Mouse (Mus musculus): ENCODE measurements at regions not wholly inside any gene's neighbourhood (a gene's known extent, or its start where the extent isn't known, plus 50 kb on each side); places are given as distances from the start of the nearest gene placed in this dataset.

DNA sequence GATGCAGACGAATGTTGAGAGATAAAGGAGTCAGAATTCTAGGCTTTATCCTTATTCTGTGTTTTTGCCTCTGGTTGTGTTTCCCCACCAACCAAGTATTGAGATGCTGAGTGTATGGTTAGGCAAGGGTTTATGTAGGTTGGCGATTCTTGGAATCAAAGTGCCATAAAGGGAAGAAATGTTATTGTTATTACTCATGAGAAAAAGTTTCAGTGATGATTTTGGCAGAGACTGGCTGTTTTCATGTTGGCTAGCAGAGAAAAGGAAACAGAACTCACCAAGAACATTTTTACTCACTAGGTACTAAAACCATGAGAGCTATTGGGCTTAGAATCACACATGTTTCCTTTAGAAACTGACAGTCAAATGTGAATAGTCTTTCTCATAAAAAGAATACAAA, 202.9 kb downstream of the Fzd1 start:
- 56% methylated on average over 2 of the region's 2 CpGs for WGBS
- H3K27ac ChIP-seq (ENCODE audit: insufficient read depth, low read depth, low read length): no peak overlapping the region
- no peaks in the 10 kb centered on the region for H3K36me3 ChIP-seq (ENCODE audit: control insufficient read depth, insufficient read depth, low read length)
- H3K4me3 ChIP-seq (ENCODE audit: insufficient read depth, low read depth, low read length): no peak overlapping the region
- TF ChIP-seq POLR2A (IDR thresholded peaks at IDR 0.05; ENCODE audit: low read depth, low read length) (no peak), CTCF (conservative IDR thresholded peaks at IDR 0.05; ENCODE audit: insufficient read depth, insufficient read length, low read depth, low read length) (no peak)
- no peaks in the 10 kb centered on the region for H3K27me3 ChIP-seq (replicated peaks; ENCODE audit: control insufficient read depth, insufficient read depth, low read length)
- no peak for DNase-seq
- H3K4me1 ChIP-seq (ENCODE audit: control insufficient read depth, insufficient read depth, low read length): no peaks in the 10 kb centered on the region

DNA sequence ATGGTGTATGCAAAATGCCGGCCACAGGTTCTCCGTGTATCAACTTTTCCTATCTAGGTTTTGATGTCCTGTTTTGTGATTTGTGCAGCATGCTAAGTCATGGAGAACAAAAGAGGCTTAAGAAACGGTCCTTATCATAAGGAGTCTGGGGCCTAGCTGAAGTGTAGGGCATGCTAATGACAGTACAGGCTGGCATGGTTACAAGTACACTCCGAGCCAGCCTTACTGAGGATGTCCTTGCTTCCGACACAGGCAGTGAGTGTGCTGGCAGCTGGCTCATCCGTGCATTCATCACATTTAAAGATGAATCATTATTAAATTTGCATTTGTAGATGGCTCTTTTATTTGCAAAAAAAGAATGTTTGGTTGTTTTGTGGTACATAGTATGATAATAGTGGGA, 219.3 kb downstream of the Fzd1 start:
- no peak for DNase-seq
- Histone ChIP-seq H3K36me3 (ENCODE audit: control insufficient read depth, insufficient read depth, low read length) (no peaks in the 10 kb centered on the region), H3K4me1 (ENCODE audit: control insufficient read depth, insufficient read depth, low read length) (no peaks in the 10 kb centered on the region), H3K27ac (ENCODE audit: insufficient read depth, low read depth, low read length) (no peak overlapping the region), H3K27me3 (replicated peaks; ENCODE audit: control insufficient read depth, insufficient read depth, low read length) (no peaks in the 10 kb centered on the region), H3K4me3 (ENCODE audit: insufficient read depth, low read depth, low read length) (no peak overlapping the region)
- 79% methylated on average over 6 of the region's 6 CpGs for WGBS
- no peak for TF ChIP-seq POLR2A (IDR thresholded peaks at IDR 0.05; ENCODE audit: low read depth, low read length)
- no peak for TF ChIP-seq CTCF (conservative IDR thresholded peaks at IDR 0.05; ENCODE audit: insufficient read depth, insufficient read length, low read depth, low read length)

DNA sequence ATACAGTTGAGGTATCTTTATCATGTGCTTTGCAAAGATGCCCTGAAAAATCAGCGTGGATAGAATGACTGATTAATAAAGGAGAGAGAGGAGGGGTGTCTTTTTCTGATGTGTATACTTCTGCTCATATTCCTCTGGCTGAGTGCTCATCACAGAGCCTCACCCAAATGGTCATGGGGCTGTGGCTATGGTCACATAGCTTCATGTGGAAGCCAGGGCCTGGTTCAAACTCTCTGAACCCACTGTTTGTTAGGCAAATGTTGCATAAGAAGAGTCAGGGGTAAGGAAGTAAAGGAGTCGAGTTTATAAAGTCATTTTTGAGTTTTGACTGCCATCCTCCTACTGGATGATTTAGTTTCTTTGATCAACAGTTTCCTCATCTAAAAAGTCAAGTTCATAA, 221.0 kb downstream of the Fzd1 start:
- 59% methylated on average over 2 of the region's 2 CpGs for WGBS

DNA sequence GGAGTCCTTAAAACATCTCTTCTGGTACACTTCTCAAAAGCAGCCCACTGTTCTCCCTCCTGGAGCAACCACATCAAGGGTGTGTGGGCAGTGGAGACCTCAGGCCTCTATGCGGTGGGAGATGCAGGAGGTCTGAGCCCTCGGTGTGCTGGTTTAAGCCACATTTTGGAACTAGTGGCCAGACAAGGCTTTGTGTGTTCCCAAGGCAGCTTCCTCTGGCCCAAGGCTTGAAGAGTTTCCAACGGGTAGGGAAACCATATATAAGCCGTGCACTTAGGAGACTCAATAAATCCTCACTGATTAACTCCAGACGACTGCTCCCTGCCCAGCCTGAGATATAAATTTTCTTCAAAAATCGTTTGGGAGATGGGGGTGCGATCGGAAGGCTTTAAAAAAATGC, 221.9 kb downstream of the Fzd1 start:
- TF ChIP-seq POLR2A (IDR thresholded peaks at IDR 0.05; ENCODE audit: low read depth, low read length) (no peak), CTCF (conservative IDR thresholded peaks at IDR 0.05; ENCODE audit: insufficient read depth, insufficient read length, low read depth, low read length) (no peak)
- DNase-seq: no peak
- 49% methylated on average over 8 of the region's 8 CpGs for WGBS
- H3K36me3 ChIP-seq (ENCODE audit: control insufficient read depth, insufficient read depth, low read length): no peaks in the 10 kb centered on the region
- no peak overlapping the region for H3K4me3 ChIP-seq (ENCODE audit: insufficient read depth, low read depth, low read length)
- no peak overlapping the region for H3K27ac ChIP-seq (ENCODE audit: insufficient read depth, low read depth, low read length)
- H3K4me1 ChIP-seq (ENCODE audit: control insufficient read depth, insufficient read depth, low read length): no peaks in the 10 kb centered on the region
- H3K27me3 ChIP-seq (replicated peaks; ENCODE audit: control insufficient read depth, insufficient read depth, low read length): no peaks in the 10 kb centered on the region

More for the DNA sequence above, 221.0 kb downstream of the Fzd1 start:
- H3K27me3 ChIP-seq (replicated peaks; ENCODE audit: control insufficient read depth, insufficient read depth, low read length): no peaks in the 10 kb centered on the region
- H3K27ac ChIP-seq (ENCODE audit: insufficient read depth, low read depth, low read length): no peak overlapping the region
- TF ChIP-seq POLR2A (IDR thresholded peaks at IDR 0.05; ENCODE audit: low read depth, low read length) (no peak), CTCF (conservative IDR thresholded peaks at IDR 0.05; ENCODE audit: insufficient read depth, insufficient read length, low read depth, low read length) (no peak)
- DNase-seq: no peak
- no peaks in the 10 kb centered on the region for H3K4me1 ChIP-seq (ENCODE audit: control insufficient read depth, insufficient read depth, low read length)
- H3K4me3 ChIP-seq (ENCODE audit: insufficient read depth, low read depth, low read length): no peak overlapping the region
- no peaks in the 10 kb centered on the region for H3K36me3 ChIP-seq (ENCODE audit: control insufficient read depth, insufficient read depth, low read length)

DNA sequence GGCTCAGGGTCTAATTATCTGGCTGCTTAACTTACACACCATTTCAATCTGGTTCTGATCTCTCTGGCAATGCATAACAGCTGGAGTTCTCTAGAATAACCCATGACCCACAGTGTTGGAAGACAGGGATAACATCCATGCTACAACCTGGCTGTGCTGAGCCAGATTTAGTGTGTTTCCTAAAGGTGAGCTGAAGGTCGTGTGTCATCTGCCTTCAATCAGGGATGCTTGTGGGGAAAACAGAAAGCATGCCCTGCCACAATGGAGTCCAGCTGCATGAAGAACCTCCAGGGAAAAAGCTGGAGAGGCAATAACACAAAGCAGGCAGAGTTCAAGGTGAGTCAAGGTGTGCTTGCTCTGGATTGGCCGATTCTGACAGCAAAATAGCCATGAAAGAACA, 223.3 kb downstream of the Fzd1 start:
- DNase-seq: no peak
- Histone ChIP-seq H3K36me3 (ENCODE audit: control insufficient read depth, insufficient read depth, low read length) (no peaks in the 10 kb centered on the region), H3K4me1 (ENCODE audit: control insufficient read depth, insufficient read depth, low read length) (no peaks in the 10 kb centered on the region), H3K4me3 (ENCODE audit: insufficient read depth, low read depth, low read length) (no peak overlapping the region), H3K27me3 (replicated peaks; ENCODE audit: control insufficient read depth, insufficient read depth, low read length) (no peaks in the 10 kb centered on the region), H3K27ac (ENCODE audit: insufficient read depth, low read depth, low read length) (no peak overlapping the region)
- 91% methylated on average over 2 of the region's 2 CpGs for WGBS
- TF ChIP-seq CTCF (conservative IDR thresholded peaks at IDR 0.05; ENCODE audit: insufficient read depth, insufficient read length, low read depth, low read length) (no peak), POLR2A (IDR thresholded peaks at IDR 0.05; ENCODE audit: low read depth, low read length) (no peak)

DNA sequence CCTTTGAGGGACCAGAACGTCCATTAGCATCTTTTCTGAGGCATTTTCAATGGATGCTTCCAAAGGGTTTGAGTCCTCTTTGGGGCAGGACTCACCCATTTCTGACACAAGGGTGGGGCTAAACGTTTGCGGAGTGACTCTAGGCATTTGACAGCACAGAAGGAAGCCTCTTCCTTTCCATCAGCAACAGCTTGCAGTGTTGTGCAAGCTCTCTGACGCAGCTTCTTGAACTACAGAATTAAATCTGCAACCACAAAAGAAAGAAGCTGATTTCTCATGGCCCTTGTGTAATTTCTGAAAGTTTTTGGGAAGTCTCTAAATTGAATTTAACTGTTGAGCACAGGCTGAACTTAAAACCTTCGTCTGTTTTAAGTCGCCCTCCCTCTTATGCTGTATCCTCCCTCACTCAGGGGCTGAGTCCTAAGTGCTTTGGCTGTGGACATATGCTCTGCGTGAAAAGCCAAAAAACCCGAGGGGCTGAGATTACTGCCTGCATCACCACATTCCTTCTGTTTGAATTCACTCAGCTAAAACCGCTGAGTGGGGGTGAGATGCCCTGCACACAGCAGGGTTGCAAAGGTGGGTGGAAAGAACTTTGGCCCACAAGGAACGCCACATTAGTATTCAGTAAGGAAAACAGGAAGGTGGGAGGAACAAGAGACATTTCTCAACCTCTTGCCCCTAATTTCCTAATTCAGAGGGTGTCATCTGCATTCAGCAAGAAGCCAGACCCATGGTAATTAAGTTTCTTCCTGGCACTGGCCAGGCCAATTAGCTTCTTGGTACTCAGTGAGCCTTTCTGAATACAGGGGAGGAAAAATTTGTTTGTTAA, 227.4 kb downstream of the Fzd1 start:
- Histone ChIP-seq H3K4me3 (ENCODE audit: insufficient read depth, low read depth, low read length) (no peak overlapping the region), H3K27me3 (replicated peaks; ENCODE audit: control insufficient read depth, insufficient read depth, low read length) (no peaks in the 10 kb centered on the region), H3K4me1 (ENCODE audit: control insufficient read depth, insufficient read depth, low read length) (no peaks in the 10 kb centered on the region), H3K36me3 (ENCODE audit: control insufficient read depth, insufficient read depth, low read length) (no peaks in the 10 kb centered on the region), H3K27ac (ENCODE audit: insufficient read depth, low read depth, low read length) (no peak overlapping the region)
- peak; percentile 46 for DNase-seq
- WGBS: 30% methylated on average over 10 of the region's 10 CpGs
- no peak for TF ChIP-seq CTCF (conservative IDR thresholded peaks at IDR 0.05; ENCODE audit: insufficient read depth, insufficient read length, low read depth, low read length)

DNA sequence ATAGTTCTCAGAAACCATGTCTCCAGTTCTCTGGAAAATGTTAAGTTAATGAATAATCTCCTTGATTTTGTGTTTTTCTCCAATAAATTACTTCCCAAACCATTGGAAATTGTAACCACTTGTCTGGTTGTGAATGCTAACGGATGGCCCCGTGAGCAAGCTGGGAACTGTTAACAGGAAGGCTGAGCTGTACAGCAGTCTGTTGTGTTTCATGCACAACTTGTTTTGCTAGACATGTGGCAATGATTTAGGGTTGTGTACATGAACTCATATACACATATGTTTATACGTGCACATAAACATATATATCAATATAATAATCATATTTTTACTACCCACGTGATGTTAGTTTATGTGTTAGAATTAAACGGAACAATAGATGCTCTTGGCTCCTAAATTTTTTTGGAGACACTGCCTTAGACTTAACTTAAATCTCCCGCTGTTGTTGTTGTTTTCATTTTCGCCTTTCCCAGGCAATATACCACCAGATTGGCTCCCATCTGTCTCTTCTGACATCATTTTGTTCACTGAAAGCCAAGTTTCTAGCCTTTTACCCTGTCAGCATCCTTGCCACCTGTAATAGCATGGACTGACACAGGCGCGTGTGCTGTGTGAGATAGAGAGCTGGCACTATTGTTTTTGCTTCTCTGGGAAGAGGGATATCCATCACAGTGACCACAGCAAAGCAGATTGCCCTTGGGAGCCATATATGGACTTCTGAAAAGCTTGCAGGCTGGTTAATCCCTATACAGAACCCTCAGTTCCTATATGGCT, 231.6 kb downstream of the Fzd1 start:
- WGBS: 69% methylated on average over 9 of the region's 9 CpGs
- peak; percentile 5 for DNase-seq
- Histone ChIP-seq H3K27me3 (replicated peaks; ENCODE audit: control insufficient read depth, insufficient read depth, low read length) (no peaks in the 10 kb centered on the region), H3K36me3 (ENCODE audit: control insufficient read depth, insufficient read depth, low read length) (no peaks in the 10 kb centered on the region), H3K4me3 (ENCODE audit: insufficient read depth, low read depth, low read length) (no peak overlapping the region), H3K27ac (ENCODE audit: insufficient read depth, low read depth, low read length) (no peak overlapping the region), H3K4me1 (ENCODE audit: control insufficient read depth, insufficient read depth, low read length) (no peaks in the 10 kb centered on the region)
- TF ChIP-seq CTCF (conservative IDR thresholded peaks at IDR 0.05; ENCODE audit: insufficient read depth, insufficient read length, low read depth, low read length) (no peak), POLR2A (IDR thresholded peaks at IDR 0.05; ENCODE audit: low read depth, low read length) (no peak)

All from kidney, adult 2 months (tissue).